Mouse (Mus musculus) left cerebral cortex, postnatal 14 days (tissue): ENCODE measurements around the gene Ptprn. TPM values are rescaled to one million over a fixed set of nuclear protein-coding genes. Genes with fewer than 3 reads are reported as not detected.
A peak's percentile ranks its signal among the peaks of the same experiment; 100 is the strongest.

Experiments
- DNase-seq, 2 experiments: peaks; one replicate each; pipeline ENCODE4 v3.0.0; 2021 to 2022; ENCODE audit warnings: low spot score in 2 of 2, mixed read lengths in 1 of 2
- intact Hi-C: fragments of 180-260 bp; cut with DNase I; formaldehyde crosslinking; loops from one replicate; pipeline ENCODE4 v1.15.1; 2025
- long read RNA-seq, 2 experiments: library from polyadenylated mRNA; stranded (forward); transcript quantifications; one replicate each; pipeline ENCODE4 v2.0.0; 2021
- total RNA-seq, 2 experiments: library from RNA; stranded (reverse); gene quantifications; 2 replicates each; pipeline ENCODE4 v1.2.3; 2021

Gene Ptprn
- total RNA-seq: 100 to 1,000 TPM; 376 to 396 TPM
- long read RNA-seq, experiment 1, transcript Ptprn-201 (23 exons, 3,554 nt): major isoform, 114 of 355 reads
- long read RNA-seq, experiment 1, partial matches to known transcripts: 211 of 355 reads
- long read RNA-seq, experiment 1, other reads (novel, unspliced or antisense): 30 of 355 reads
- long read RNA-seq, experiment 2, transcript Ptprn-201 (23 exons, 3,554 nt): major isoform, 94 of 327 reads
- long read RNA-seq, experiment 2, partial matches to known transcripts: 193 of 327 reads
- long read RNA-seq, experiment 2, other reads (novel, unspliced or antisense): 40 of 327 reads

- intact Hi-C loops: no loop called here
- DNase-seq: peak; percentile 79 to 83
These were observed at the start of gene Ptprn for GRCm38 (mm10) chr1:75264091-75264880. TSS of gene Ptprn (minus strand) at chr1:75264502.

- DNase-seq: no peak
- intact Hi-C loops: no loop called here
These were observed 47.4 kb upstream of the Ptprn start for GRCm38 (mm10) chr1:75311694-75312093.

GRCm38 (mm10) chr1:75304662-75305061 lies 40.4 kb upstream of the Ptprn start:
- intact Hi-C loops: no loop called here
- no peak for DNase-seq

DNA sequence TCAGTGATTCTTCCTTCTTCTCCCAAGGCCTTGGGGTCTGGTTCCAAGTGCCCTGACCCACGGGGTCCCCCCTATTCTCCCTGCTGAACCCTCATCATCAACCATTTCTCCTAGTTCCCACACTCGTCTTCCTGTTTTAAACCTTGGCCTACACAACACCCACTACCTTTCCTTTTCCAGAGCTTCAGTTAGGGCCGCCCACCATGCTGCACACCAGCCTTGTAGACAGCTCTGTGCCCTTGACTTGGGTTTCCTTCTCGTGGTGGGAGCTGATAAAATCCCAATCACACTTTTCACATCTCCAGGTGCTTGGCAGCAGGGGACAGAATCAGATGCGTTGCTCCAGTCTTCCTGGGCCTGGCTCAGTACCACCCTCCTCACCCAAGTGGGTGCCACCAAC lies 30.0 kb upstream of the Ptprn start:
- intact Hi-C loops: loop anchor here (5.0 to 10.0 kb wide), 2 partner anchors 37 to 69 kb away; no protein-coding TSS in a partner anchor
- no peak for DNase-seq

DNA sequence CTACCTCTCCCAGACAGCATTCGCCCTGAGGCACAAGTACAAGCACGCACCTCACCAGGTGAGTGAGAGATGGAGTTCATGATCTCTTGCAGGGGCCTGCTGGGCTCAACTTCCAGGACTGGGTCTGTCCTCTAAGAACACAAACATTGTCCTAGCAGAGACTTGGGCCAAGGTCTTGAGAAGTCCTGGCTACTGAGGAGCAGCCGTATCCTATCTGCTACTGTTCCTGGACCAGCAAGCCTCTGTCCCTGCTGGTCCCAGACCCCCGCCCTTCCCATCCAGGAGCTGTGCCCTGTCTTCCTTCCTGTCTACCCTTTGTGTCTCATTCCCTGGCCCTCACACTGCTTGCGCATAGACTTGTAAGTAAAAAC lies 29.0 kb upstream of the Ptprn start:
- intact Hi-C loops: loop anchor here (5.0 to 10.0 kb wide), 2 partner anchors 36 to 69 kb away; no protein-coding TSS in a partner anchor
- DNase-seq: no peak

- no peak for DNase-seq
- intact Hi-C loops: loop anchor here (5.0 to 10.0 kb wide), 2 partner anchors 35 to 68 kb away; no protein-coding TSS in a partner anchor
These were observed 28.4 kb upstream of the Ptprn start for GRCm38 (mm10) chr1:75292476-75293330.

DNA sequence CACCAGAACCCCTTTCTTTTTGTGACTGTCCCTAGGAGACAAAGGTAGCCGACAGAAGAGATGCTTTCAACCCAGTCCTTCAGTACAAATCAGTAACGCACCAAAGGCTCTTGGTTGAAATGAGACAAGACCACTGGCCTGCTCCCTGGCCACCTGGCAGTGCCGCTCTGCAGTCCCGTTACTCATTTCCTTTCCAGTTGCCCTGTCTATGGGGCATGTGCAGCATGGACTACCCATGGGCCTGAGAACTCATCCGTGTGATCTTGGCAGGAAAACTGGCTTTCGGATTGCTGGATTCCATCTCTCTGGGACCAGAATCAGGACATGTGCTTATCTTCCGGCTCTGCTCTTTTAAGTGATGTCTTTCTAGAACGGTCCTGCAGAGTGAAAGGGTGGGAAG lies 27.0 kb upstream of the Ptprn start:
- no peak for DNase-seq
- intact Hi-C loops: loop anchor here (5.0 to 10.0 kb wide), 2 partner anchors 34 to 67 kb away; no protein-coding TSS in a partner anchor

GRCm38 (mm10) chr1:75290582-75290981 lies 26.3 kb upstream of the Ptprn start:
- peak; percentile 80 to 90 for DNase-seq
- intact Hi-C loops: loop anchor here (5.0 to 10.0 kb wide), 2 partner anchors 33 to 66 kb away; no protein-coding TSS in a partner anchor

DNA sequence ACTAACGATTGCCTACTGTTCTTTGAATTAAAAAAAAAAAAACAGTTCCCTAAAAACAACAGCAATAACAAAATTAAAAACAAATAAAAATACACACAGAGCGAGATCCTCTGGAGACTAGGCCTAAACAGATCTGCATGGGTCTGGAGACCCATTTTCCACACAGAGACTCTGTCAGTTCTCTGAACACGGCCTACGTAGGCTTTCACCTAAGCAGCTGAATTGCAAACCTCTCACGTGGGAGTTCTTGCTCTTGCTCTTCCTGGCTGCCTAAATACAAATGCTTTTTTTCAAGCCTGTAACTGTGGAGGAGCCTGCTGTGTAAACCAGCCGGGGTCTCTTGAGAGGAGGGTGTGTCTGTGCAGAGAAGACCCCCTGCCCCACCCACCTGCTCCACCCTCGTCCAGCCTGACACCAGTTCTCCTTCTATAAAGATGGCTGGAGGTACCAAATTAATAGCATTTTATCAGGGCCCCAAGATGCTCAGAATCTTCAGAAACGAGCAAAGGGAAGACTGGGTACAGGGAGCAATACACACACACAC lies 25.7 kb upstream of the Ptprn start:
- DNase-seq: peak in 1 of 2 experiments; percentile 48
- intact Hi-C loops: loop anchor here (5.0 to 10.0 kb wide), 2 partner anchors 33 to 65 kb away; no protein-coding TSS in a partner anchor

DNA sequence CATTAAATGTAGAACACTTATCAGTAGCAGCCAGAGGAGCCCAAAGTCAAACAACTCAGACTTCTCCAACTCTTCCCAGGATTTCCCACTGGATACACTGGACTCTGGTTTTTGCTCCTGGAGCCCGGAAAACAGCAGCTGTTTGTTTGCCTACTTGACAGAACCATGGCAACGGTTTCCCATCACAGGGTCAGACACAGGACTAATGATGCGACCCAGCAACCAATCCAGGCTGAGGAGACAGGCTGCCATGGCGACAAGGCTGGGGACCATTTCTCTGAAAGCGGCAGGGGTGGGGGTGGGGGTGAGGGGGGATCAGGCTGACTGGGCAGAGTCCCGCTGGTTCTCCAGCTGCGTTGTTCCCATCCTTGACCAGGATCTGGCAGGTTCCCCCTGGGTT lies 25.1 kb upstream of the Ptprn start:
- peak; percentile 52 to 74 for DNase-seq
- intact Hi-C loops: no loop called here

- DNase-seq: no peak
- intact Hi-C loops: no loop called here
These were observed 20.6 kb upstream of the Ptprn start for GRCm38 (mm10) chr1:75284911-75285310.

GRCm38 (mm10) chr1:75283017-75283416 lies 18.7 kb upstream of the Ptprn start:
- intact Hi-C loops: no loop called here
- DNase-seq: peak; percentile 62 to 69

- no peak for DNase-seq
- intact Hi-C loops: no loop called here
These were observed 13.9 kb upstream of the Ptprn start, which contains the start of gene Resp18 for GRCm38 (mm10) chr1:75278228-75278627. TSS of gene Resp18 (minus strand) at chr1:75278415.

GRCm38 (mm10) chr1:75277195-75278188 lies 13.2 kb upstream of the Ptprn start:
- DNase-seq: no peak
- intact Hi-C loops: no loop called here

DNA sequence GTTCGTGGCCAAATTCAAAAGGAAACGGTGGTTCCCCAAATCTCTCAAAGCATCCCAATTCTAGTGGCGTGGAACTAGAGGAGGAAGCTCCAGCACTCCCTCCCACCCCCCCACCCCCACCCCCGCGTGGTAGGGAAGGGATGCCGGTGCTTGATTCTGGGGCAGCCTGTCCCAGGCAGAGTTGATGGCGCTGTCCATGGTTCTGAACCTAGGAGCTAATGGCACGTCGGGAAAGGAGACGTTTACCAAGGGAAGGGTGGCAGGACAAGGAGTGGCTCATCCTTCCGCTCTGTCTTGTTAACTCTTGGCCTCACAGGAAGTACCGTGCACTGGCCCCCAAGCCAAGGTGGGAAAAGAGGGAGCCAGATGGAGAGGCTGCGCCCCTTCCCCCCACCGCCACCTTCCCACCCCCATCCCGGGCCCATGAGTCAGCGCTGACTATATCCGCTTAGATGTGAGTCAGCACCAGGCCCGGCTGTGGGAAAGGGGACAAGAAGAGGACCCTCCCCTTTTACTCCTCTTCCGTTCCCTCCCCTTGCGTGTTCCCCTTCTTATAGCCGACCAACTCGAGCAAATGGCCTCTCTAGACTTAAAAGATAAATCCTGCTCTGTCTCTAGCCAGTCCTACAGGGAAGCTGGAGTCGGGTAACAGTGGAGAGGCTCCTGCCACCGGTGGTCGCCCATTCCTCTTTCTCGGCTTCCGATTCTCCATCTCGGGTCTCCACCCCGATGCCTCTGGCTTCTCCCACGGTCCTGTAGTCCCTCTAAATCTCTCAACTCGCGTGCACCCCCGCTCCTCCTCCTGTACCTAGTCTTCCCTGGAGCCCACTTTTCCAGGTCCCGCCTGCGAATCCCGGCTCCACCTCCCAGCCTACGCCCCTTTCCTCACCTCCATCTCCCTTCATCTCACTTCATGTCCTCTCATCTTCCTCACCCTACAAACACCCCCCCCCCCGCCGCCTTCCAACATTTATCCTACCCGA lies 1.0 kb downstream of the Ptprn start:
- intact Hi-C loops: no loop called here
- DNase-seq: peak; percentile 60 to 67

DNA sequence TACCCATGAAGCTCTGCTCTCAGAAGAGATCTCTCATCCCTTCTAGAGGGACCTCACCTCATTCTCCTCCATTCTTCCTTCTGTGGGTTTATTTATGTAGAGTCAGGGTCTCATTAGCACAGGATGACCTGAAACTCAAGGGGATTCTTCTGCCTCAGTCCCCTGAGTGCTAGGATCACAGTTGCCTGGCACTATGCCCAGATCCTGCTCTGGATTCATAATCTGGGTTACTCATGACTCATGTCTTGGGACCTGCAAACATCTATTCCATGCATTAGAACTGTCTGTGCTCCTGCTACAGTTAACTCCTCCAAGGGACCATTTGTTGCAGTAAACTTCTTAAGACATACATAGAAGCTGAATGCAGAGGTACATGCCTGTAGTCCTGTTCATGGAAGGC lies 3.0 kb downstream of the Ptprn start:
- intact Hi-C loops: no loop called here
- DNase-seq: no peak
